Mouse (Mus musculus) embryonic facial prominence, embryonic 12.5 days (tissue): ENCODE measurements around the gene Socs7. TPM values are rescaled to one million over a fixed set of nuclear protein-coding genes. Genes with fewer than 3 reads are reported as not detected.

Source experiments
- ATAC-seq: fragments of 200-750 bp; cut with Nextera tagmentation; 2 replicates; pipeline ENCODE4 v1.8.0; 2017; ENCODE audit not compliant: insufficient number of reproducible peaks, insufficient read depth, low FRiP score, low TSS enrichment
- H3K27ac ChIP-seq: fragments of 300-500 bp; sonication (generic); 2 replicates; pipeline ENCODE4 v1.5.1; 2016; ENCODE audit warnings: mild to moderate bottlenecking
- H3K27me3 ChIP-seq: fragments of 300-500 bp; sonication (generic); 2 replicates; pipeline ENCODE4 v1.6.1; 2016; ENCODE audit warnings: mild to moderate bottlenecking, moderate library complexity
- H3K36me3 ChIP-seq: fragments of 300-500 bp; sonication (generic); 2 replicates; pipeline ENCODE4 v1.6.1; 2016; ENCODE audit warnings: mild to moderate bottlenecking
- H3K4me1 ChIP-seq: fragments of 300-500 bp; sonication (generic); 2 replicates; pipeline ENCODE4 v1.6.1; 2016
- H3K4me2 ChIP-seq: fragments of 300-500 bp; sonication (generic); replicated peaks from 2 replicates; pipeline ENCODE4 v1.6.1; 2016; ENCODE audit warnings: mild to moderate bottlenecking, moderate library complexity
- H3K4me3 ChIP-seq: fragments of 300-500 bp; sonication (generic); 2 replicates; pipeline ENCODE4 v1.5.1; 2016; ENCODE audit warnings: mild to moderate bottlenecking
- H3K9ac ChIP-seq: fragments of 300-500 bp; sonication (generic); 2 replicates; pipeline ENCODE4 v1.6.1; 2016; ENCODE audit warnings: mild to moderate bottlenecking, moderate library complexity
- H3K9me3 ChIP-seq: fragments of 300-500 bp; sonication (generic); 2 replicates; pipeline ENCODE4 v1.6.1; 2016; ENCODE audit warnings: mild to moderate bottlenecking, moderate library complexity
- WGBS: fragments of 180-500 bp; shearing (Covaris S2); methylation state at CpG from one replicate; pipeline ENCODE4 v1.1.7; 2016; 5-methylcytosine and 5-hydroxymethylcytosine counted together
- polyA plus RNA-seq: library from polyadenylated mRNA; unstranded; fragments of >200 nt; fragmentation: Nextera tagmentation; extraction: Ambion mirVana; gene quantifications from 2 replicates; pipeline ENCODE4 v1.2.1, GENCODE M21; 2016

The Socs7 gene
- polyA plus RNA-seq, 1 experiment from 2014 or later = 6.1 TPM

- Histone ChIP-seq H3K4me1 (peaks cover 28% of the 10 kb centered on the region), H3K9ac (no peak overlapping the region), H3K4me2 (no peak overlapping the region), H3K4me3 (no peak overlapping the region), H3K9me3 (no peaks in the 10 kb centered on the region), H3K27ac (no peak overlapping the region), H3K27me3 (0 out of 2 replicates have a peak, but pooled peaks cover 10% of the 10 kb centered on the region), H3K36me3 (no peaks in the 10 kb centered on the region)
- 80% methylated on average over 3 of the region's 3 CpGs for WGBS
- no peak for ATAC-seq
Measured at GRCm38 (mm10) chr11:97407456-97407855, 45.1 kb downstream of the Socs7 start.

- Histone ChIP-seq H3K9ac (no peak overlapping the region), H3K4me2 (no peak overlapping the region), H3K4me3 (no peak overlapping the region), H3K27ac (no peak overlapping the region), H3K36me3 (no peaks in the 10 kb centered on the region), H3K9me3 (no peaks in the 10 kb centered on the region), H3K4me1 (peaks cover 28% of the 10 kb centered on the region), H3K27me3 (0 out of 2 replicates have a peak, but pooled peaks cover 9% of the 10 kb centered on the region)
- WGBS = 3% methylated on average over 6 of the region's 6 CpGs
- no peak for ATAC-seq
Measured at GRCm38 (mm10) chr11:97408171-97408570, 45.8 kb downstream of the Socs7 start.

GRCm38 (mm10) chr11:97410958-97411357 is 48.6 kb downstream of the Socs7 start:
- no peak for ATAC-seq
- no peak overlapping the region for H3K27ac ChIP-seq
- WGBS = 83% methylated on average over 4 of the region's 4 CpGs
- H3K36me3 ChIP-seq = no peaks in the 10 kb centered on the region
- H3K4me1 ChIP-seq = peaks cover 14% of the 10 kb centered on the region
- H3K9ac ChIP-seq = no peak overlapping the region
- no peak overlapping the region for H3K4me3 ChIP-seq
- no peak overlapping the region for H3K4me2 ChIP-seq
- no peaks in the 10 kb centered on the region for H3K9me3 ChIP-seq
- H3K27me3 ChIP-seq = 0 out of 2 replicates have a peak, but pooled peaks cover 4% of the 10 kb centered on the region

- H3K9ac ChIP-seq = no peak overlapping the region
- WGBS = 20% methylated on average over 3 of the region's 3 CpGs
- H3K27ac ChIP-seq = peak overlapping the region; percentile 24; the same call in 1 of the 2 replicates
- no peak overlapping the region for H3K4me3 ChIP-seq
- H3K36me3 ChIP-seq = no peaks in the 10 kb centered on the region
- H3K9me3 ChIP-seq = no peaks in the 10 kb centered on the region
- ATAC-seq = no peak
- H3K4me1 ChIP-seq = peaks cover 13% of the 10 kb centered on the region
- H3K4me2 ChIP-seq = no peak overlapping the region
- no peaks in the 10 kb centered on the region for H3K27me3 ChIP-seq
Measured at GRCm38 (mm10) chr11:97412117-97412516, 49.8 kb downstream of the Socs7 start.

GRCm38 (mm10) chr11:97412808-97413347 is 50.5 kb downstream of the Socs7 start:
- H3K9ac ChIP-seq = no peak overlapping the region
- H3K4me1 ChIP-seq = peaks cover 13% of the 10 kb centered on the region; the same call in 1 of the 2 replicates
- H3K9me3 ChIP-seq = no peaks in the 10 kb centered on the region
- ATAC-seq = no peak
- no peak overlapping the region for H3K4me2 ChIP-seq
- no peaks in the 10 kb centered on the region for H3K27me3 ChIP-seq
- H3K27ac ChIP-seq = peak overlapping the region; percentile 24; the same call in 1 of the 2 replicates
- 38% methylated on average over 10 of the region's 10 CpGs for WGBS
- H3K36me3 ChIP-seq = no peaks in the 10 kb centered on the region
- H3K4me3 ChIP-seq = no peak overlapping the region

GRCm38 (mm10) chr11:97415330-97415711 is 53.0 kb downstream of the Socs7 start, which contains the start of gene Arhgap23:
Arhgap23 (plus strand) TSS chr11:97415533.
- Histone ChIP-seq H3K27me3 (no peaks in the 10 kb centered on the region), H3K36me3 (no peaks in the 10 kb centered on the region), H3K9ac (peak within 1 kb of the TSS; percentile 83), H3K4me3 (peak within 1 kb of the TSS; percentile 86), H3K4me1 (peaks cover 28% of the 10 kb centered on the region), H3K27ac (peak within 1 kb of the TSS; percentile 79), H3K4me2 (peak within 1 kb of the TSS; percentile 81), H3K9me3 (no peaks in the 10 kb centered on the region)
- WGBS = under 1% methylated on average over 29 of the region's 29 CpGs
- ATAC-seq = peak; percentile 24

- WGBS = 2% methylated on average over 49 of the region's 49 CpGs
- peaks cover 28% of the 10 kb centered on the region for H3K4me1 ChIP-seq
- H3K9ac ChIP-seq = peak overlapping the region; percentile 83
- no peaks in the 10 kb centered on the region for H3K36me3 ChIP-seq
- H3K9me3 ChIP-seq = no peaks in the 10 kb centered on the region
- peak; percentile 39 for ATAC-seq
- H3K4me3 ChIP-seq = peak overlapping the region; percentile 86
- no peaks in the 10 kb centered on the region for H3K27me3 ChIP-seq
- peak overlapping the region; percentile 81 for H3K4me2 ChIP-seq
- H3K27ac ChIP-seq = peak overlapping the region; percentile 79
Measured at GRCm38 (mm10) chr11:97415712-97416636, 53.6 kb downstream of the Socs7 start.

GRCm38 (mm10) chr11:97416637-97417035 is 54.3 kb downstream of the Socs7 start:
- Histone ChIP-seq H3K9ac (no peak overlapping the region), H3K4me1 (peaks cover 28% of the 10 kb centered on the region), H3K27ac (no peak overlapping the region), H3K36me3 (no peaks in the 10 kb centered on the region), H3K27me3 (no peaks in the 10 kb centered on the region), H3K4me3 (0 out of 2 replicates have a peak overlapping the region, but pooled peaks have one; percentile 86), H3K9me3 (no peaks in the 10 kb centered on the region), H3K4me2 (peak overlapping the region; percentile 81)
- WGBS = 10% methylated on average over 5 of the region's 5 CpGs
- no peak for ATAC-seq

- no peak overlapping the region for H3K27ac ChIP-seq
- H3K4me2 ChIP-seq = no peak overlapping the region
Measured at GRCm38 (mm10) chr11:97418834-97419539, 56.6 kb downstream of the Socs7 start.

GRCm38 (mm10) chr11:97419540-97419900 is 57.2 kb downstream of the Socs7 start:
- no peaks in the 10 kb centered on the region for H3K36me3 ChIP-seq
- no peak overlapping the region for H3K4me3 ChIP-seq
- H3K4me2 ChIP-seq = no peak overlapping the region
- H3K27me3 ChIP-seq = no peaks in the 10 kb centered on the region
- 69% methylated on average over 5 of the region's 5 CpGs for WGBS
- no peak for ATAC-seq
- no peak overlapping the region for H3K27ac ChIP-seq
- H3K4me1 ChIP-seq = peaks cover 37% of the 10 kb centered on the region
- no peak overlapping the region for H3K9ac ChIP-seq
- H3K9me3 ChIP-seq = no peaks in the 10 kb centered on the region

More at GRCm38 (mm10) chr11:97418834-97419539, 56.6 kb downstream of the Socs7 start:
- Histone ChIP-seq H3K4me3 (no peak overlapping the region), H3K27me3 (no peaks in the 10 kb centered on the region), H3K4me1 (peaks cover 37% of the 10 kb centered on the region), H3K9ac (0 out of 2 replicates have a peak overlapping the region, but pooled peaks have one; percentile 24), H3K9me3 (no peaks in the 10 kb centered on the region), H3K36me3 (no peaks in the 10 kb centered on the region)
- WGBS = 48% methylated on average over 14 of the region's 14 CpGs
- no peak for ATAC-seq

GRCm38 (mm10) chr11:97422507-97422906 is 60.2 kb downstream of the Socs7 start:
- no peaks in the 10 kb centered on the region for H3K27me3 ChIP-seq
- H3K9ac ChIP-seq = no peak overlapping the region
- no peak overlapping the region for H3K4me3 ChIP-seq
- no peaks in the 10 kb centered on the region for H3K9me3 ChIP-seq
- no peak overlapping the region for H3K27ac ChIP-seq
- 29% methylated on average over 4 of the region's 4 CpGs for WGBS
- no peaks in the 10 kb centered on the region for H3K36me3 ChIP-seq
- no peak overlapping the region for H3K4me2 ChIP-seq
- ATAC-seq = no peak
- peaks cover 34% of the 10 kb centered on the region for H3K4me1 ChIP-seq
